Mouse (Mus musculus): ENCODE results near the gene Ccdc134.
"Not testable (repeated sequence)": the region's sequence is repeated elsewhere in the genome, so short reads cannot be mapped to it uniquely, and the experiment has no call there.

Ccdc134 gene

DNA sequence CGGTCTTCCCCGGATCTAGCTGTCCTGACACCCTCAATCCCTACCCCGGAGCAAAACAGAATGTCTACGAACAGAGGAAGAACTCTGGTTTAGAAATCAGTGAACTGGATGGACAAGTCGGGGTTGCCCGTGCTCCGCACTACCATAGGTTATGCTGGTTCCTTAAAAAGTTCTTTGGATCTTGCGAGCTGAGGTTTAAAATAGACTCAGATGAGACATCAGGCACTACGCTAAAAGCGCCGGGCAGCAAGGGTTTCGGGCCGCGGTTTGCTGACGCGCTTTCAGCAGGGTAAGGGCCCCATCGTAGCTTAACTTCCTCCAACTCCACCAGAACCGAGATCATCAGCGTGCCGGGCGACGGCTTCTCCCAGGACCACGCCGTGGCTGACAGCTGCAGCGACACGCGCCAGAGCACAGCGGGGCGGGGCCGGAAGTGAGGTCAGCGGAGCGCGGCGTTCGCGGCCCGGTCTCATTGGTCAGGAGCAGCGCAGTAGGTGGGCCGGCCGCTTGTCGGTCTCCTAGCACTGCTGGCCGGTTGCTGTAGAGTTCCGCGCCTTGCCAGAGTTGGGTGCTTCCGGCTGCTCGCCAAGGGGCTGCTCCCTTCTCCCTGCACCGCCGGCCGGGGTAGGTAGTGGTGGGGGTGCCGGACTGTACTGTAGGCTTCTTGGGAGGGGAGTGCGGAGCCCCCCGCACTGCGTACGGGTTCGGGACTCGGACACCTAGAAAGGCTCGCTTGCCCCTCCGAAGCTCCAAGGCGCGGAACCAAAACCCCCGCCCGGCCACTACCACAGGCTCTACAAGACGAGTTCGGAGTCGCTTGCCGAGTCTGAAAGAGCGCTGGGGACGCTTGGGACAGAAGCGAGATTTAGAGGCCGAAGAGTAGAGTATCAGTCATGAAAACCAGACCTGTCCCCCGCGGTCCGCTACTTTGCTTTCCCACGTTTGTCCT lies at the start of gene Ccdc134:
Gene Ccdc134, plus strand, starts transcription at position 497 of the 949 bp plus-strand sequence.
- peak; percentile 97 for DNase-seq

DNA sequence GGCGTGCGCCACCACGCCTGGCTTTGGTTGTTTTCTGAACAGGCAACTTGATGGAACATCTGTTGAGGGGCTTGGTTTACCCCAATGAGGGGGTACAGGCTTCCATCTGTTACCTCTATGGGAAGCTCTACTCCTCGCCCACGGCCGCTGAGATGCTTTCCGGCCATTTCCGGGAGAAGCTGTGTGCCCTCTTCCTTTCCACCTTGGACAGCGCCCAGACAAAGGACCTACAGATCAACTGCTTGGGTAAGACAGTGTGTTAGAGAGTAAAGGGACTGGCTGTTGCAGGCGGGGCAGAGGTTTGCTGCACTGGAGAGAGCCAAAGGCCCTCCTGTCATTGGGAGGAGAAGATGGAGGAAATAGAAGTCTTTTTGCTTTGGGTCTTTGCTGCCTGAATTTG lies 47.8 kb upstream of the Ccdc134 start:
- DNase-seq: no peak

GRCm38 (mm10) chr15:82081161-82081560 lies 46.6 kb upstream of the Ccdc134 start:
- peak; percentile 42 for DNase-seq

GRCm38 (mm10) chr15:82085606-82086005 lies 42.1 kb upstream of the Ccdc134 start:
- no peak for DNase-seq

- no peak for DNase-seq
Observed at GRCm38 (mm10) chr15:82086131-82086530, 41.6 kb upstream of the Ccdc134 start.

GRCm38 (mm10) chr15:82087266-82087665 lies 40.5 kb upstream of the Ccdc134 start:
- peak; percentile 39 for DNase-seq

DNA sequence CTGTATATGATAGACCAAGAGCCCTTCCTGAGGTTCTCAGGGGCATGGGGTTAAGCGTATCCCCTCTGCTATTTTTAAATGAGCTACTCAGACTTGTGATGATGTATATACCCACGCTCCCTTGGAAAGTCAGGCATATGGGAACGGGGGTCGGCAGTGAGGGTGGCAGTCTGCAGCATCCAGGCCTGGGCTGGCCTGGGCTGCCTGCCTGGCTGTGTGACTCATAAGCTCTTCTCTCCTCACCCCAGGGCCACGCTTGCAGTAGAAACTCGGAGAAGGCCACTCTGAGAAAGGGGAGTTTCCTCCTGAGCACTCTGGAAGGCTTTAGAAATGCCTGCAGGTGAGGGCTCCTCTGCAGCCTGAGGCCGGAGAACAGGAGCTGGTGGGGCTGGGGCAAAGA lies 36.7 kb upstream of the Ccdc134 start:
- DNase-seq: no peak

DNA sequence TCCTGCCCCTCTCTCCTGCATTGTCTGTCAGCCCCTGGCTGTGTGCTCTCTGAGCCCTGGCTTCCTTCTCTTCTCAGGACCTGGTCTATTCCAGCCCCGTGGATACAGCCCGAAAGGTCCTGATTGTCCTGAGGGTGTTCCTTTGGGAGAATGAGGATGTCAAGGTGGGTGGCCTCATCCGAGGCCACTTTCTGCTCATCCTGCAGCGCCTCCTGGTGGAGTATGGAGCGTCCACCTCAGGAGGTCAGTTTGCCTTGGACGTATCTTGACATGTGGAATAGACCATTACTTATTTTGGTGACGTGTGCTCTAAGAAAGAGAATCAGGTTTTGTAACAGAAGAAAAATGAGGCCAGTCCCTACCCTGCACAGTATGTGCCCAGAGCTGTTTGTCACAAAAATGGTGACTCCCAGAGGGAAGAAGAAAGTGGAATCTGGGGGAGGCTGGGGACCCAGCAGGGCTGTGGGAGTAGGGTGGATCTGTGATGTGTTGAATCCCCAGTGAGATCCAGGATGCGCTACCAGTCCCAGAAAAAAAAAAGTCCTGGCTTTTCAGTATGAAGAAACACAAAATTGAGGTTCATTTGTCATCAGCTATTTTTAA lies 20.7 kb upstream of the Ccdc134 start:
- DNase-seq: peak; percentile 56

DNA sequence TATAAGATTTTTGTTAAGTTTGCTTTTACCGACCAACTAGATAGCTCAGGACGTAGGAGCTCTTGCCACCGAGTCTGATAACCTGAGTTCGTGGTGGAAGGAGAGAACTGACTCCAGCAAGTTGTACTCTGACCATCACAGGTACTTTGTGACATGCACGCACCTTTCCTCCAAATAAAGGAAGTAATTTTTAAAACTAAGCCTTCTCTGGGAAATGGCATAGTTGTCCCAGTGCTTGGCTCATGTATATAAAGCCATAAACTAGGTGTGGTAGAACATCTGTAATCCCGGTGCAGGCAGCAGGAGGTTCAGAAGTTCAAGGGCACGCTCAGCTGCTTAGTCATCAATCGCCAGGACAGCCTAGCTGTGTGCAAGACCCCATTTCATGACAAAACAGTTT lies 7.2 kb upstream of the Ccdc134 start:
- no peak for DNase-seq

DNA sequence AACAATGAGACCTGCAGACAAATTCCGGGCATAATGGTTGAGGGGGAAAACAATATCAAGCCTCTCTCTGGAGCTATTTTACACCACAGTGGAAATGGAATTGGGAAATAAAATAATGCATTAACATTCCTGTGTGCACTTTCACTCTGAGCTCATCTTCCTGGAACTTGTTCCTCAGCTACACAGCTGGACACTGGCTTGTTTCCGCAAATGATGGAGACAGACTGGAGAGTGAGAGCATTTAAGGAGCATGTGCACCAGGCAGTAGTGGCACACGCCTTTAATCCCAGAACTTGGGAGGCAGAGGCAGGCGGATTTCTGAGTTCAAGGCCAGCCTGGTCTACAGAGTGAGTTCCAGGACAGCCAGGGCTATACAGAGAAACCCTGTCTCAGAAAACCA lies 1.0 kb upstream of the Ccdc134 start:
- not testable (repeated sequence) for DNase-seq

DNA sequence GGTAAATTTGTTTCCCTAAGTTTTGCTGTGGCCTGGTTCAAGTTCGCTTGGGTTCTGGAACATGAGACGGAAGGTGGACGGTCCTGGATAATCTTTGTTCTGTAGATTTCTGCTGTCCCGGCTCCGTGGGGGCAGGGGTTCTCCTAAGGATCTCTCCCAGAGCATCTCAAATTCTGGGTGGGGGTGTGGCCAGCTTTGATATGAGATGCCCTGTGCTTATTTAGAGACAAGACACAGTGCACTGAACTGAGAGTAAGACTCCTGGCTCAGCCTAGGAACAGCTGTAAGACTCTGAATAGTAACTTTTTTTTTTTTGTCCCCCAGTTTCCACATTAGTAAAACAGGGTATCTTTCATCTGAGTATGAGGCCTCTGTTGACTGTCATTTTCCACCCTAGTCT lies 676 bp downstream of the Ccdc134 start:
- no peak for DNase-seq

DNA sequence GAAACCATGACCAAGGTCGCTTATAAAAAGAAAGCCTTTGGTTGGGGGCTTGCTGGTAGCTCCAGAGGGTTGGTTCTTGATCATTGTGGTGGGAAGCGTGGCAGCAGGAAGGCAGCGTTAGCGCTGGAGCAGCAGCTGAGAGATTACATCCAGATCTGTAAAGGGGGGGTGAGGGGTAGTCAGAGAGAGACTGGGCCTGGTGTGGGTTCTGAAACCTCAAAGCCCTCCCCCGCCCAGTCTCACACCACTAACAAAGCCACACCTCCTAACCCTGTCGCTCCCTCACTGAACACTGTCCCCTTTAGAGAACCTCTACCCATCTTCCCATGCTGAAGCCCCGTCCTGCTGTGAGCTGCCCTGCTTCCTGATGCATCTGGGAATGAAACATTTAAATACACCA lies 2.9 kb downstream of the Ccdc134 start:
- no peak for DNase-seq

GRCm38 (mm10) chr15:82135372-82135771 lies 7.7 kb downstream of the Ccdc134 start:
- no peak for DNase-seq

DNA sequence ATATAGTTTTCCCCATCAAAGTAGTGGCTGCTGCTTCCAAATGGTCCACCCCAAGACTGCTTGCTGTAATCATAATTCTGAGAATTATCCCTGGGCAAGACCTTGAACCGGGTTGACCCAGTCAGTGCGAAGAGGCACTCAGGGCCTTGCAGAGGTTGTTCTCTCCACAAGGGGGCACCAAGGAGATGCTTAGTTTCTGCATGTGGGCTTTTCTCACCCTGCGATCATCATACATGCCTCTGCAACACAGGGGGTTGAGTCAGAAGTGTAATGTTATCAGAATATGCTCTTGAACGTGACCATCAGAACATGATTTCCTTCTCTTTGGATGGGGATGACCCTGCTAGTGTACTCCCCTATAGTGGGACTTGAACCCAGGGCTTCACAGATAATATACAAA lies 10.8 kb downstream of the Ccdc134 start:
- peak; percentile 40 for DNase-seq

DNA sequence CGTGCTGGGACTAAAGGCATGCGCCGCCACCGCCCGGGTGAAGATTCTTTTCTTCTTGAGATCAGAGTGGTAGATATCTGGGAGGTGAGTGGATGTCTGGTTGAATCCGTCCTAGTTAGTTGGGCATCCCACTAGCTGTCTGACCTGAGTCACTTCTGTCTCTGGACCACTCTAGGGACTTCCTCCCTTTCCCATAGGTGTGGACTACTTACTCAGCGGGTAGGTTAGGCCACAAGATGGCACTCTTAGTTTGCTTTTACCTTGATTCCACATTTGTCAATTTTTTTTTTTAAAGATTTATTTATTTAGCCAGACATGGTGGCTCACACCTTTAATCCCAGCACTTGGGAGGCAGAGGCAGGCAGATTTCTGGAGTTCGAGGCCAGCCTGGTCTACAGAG lies 11.5 kb downstream of the Ccdc134 start:
- no peak for DNase-seq

DNA sequence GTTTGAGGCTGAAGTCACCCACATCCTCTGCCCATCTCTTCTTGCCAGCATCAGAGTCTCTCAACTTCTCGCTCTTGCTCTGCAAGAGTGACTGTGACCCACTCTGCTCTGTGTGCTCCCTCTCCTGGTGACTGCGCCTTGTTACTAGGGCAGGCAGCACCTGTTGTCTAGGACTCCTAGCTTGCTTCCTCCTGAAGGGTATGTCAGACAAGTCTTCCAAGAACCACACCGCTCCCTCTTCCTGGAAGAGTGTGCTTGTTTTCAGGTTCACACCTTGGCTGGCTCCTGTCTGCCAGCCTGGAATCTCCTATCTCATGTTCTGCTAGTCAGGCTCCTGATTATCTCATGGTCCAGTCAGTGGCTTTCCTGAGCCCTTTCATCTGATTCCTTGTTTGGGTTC lies 12.6 kb downstream of the Ccdc134 start:
- no peak for DNase-seq

GRCm38 (mm10) chr15:82144157-82144556 lies 16.4 kb downstream of the Ccdc134 start:
- DNase-seq: no peak

GRCm38 (mm10) chr15:82145408-82145807 lies 17.7 kb downstream of the Ccdc134 start:
- DNase-seq: no peak

- no peak for DNase-seq
Observed at GRCm38 (mm10) chr15:82145851-82146769, 18.4 kb downstream of the Ccdc134 start.

- DNase-seq: peak; percentile 98
Observed at GRCm38 (mm10) chr15:82146770-82147610, 19.3 kb downstream of the Ccdc134 start, which contains the start of gene Srebf2. Gene Srebf2 (plus strand): TSS chr15:82147181.

DNA sequence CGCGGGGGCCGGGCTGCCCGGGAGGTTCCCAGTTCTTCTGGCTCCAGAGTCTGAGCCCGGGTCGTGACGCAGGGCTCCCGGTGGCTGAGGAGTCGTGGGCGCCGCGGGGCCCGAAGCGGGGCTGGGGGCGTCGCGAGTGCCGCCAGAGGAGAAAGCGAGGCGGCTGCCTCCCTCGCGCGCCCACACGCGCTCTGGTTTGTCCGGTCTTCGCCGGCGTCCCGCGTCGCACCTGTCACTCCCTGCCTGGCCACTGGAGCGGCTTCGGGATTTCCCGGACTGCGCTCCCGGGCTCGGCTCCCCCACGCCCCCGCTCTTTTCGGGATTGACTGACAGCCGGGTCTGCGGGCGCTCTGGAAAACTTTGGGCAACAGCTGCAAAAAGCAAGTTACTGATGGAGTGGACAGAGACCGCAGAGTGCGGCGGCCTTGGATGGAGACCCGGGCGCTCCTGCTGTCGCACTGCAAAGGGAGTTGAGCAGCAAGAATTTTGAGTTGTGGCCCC lies 19.9 kb downstream of the Ccdc134 start:
- peak; percentile 65 for DNase-seq

DNA sequence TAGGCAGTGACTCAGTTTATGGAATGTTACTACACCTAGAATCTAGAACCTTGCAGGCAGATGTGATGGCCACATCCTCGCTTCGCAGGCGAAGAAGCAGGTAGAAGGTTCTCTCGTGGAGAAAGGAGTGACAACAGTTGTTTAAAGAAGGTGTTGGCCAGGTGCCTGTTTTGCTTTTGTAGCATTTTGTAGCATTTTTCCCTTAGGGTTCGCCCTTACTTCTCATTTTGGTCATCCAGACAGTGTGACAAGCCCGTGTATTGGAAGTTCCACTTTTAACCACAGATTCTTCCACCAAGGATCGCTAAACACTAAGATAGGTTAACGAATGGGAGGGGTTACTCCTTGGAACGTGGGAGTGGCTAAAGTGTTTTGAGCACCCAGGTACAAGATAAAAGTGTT lies 20.8 kb downstream of the Ccdc134 start:
- DNase-seq: no peak

Data from right cerebral cortex, postnatal 14 days (tissue).